Mouse (Mus musculus): ENCODE results near the gene Elmo3.
"Not testable (repeated sequence)": the region's sequence is repeated elsewhere in the genome, so short reads cannot be mapped to it uniquely, and the experiment has no call there.

DNA sequence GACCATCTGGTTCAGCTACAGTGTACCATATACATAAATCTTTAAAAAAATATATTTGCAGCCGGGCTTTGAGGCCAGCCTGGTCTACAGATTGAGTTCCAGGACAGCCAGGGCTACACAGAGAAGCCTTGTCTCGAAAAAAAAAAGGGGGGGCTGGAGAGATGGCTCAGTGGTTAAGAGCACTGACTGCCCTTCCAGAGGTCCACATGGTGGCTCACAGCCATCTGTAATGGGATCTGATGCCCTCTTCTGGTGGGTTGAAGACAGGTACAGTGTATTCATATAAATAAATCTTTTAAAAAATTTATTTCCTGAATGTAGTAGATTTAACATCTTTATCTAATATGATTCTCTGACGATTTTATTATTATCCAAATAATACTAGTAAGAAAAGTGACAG is 13.6 kb upstream of the Elmo3 start:
- TF ChIP-seq CTCF (IDR thresholded peaks at IDR 0.05; ENCODE audit: extremely low read depth, insufficient read length, insufficient replicate concordance, low read depth, low read length); POLR2A (IDR thresholded peaks at IDR 0.05; ENCODE audit: low read depth, low read length): not testable (repeated sequence)

Data from small intestine, adult 2 months (tissue).